Mouse (Mus musculus): Measurements from ENCODE around the gene Tdp2.
A peak's percentile ranks its signal among the peaks of the same experiment; 100 is the strongest.

DNA sequence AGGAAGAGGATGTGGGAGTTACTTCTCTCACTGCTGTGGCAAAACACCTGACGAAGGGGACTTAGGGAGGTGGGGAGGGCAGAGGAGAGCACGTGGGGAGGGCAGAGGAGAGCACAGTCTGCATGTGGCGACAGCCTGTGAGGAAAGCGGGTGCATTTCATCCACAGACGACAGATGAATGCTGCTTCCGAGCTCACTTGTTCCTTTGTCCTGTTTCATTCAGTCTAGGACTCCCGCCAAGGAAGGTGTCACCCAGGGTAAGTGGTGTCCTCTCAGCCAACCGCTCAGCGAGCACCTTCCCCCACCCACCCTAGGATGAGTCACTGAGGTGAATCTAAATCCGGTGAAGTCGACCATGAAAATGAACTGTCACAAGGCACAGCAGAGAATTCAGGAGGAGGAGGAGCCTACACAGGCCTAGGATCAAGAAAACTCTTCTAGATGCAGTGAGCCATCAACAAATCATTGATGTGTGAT is 45.4 kb upstream of the Tdp2 start:
- no peak for TF ChIP-seq CTCF (IDR thresholded peaks at IDR 0.05)
- no peak for TF ChIP-seq POLR2A (IDR thresholded peaks at IDR 0.05; ENCODE audit: insufficient read depth, low read depth, low read length)
- peak; percentile 80 for TF ChIP-seq EP300 (IDR thresholded peaks at IDR 0.05; ENCODE audit: insufficient read depth, low read depth, low read length)
